Mouse (Mus musculus) ES-E14 (cell line): ENCODE measurements around the gene Acod1. TPM values are rescaled to one million over a fixed set of nuclear protein-coding genes. Genes with fewer than 3 reads are reported as not detected.

Source experiments
- DNase-seq: peaks from one replicate; pipeline ENCODE4 v3.0.0-alpha.2; 2013; ENCODE audit warnings: low read depth, low spot score
- H3K27ac ChIP-seq: 2 replicates; pipeline ENCODE4 v1.5.1; 2012; ENCODE audit warnings: low read depth, mild to moderate bottlenecking, low read length, moderate library complexity, mixed read lengths; ENCODE audit not compliant: poor library complexity, insufficient read depth, severe bottlenecking
- H3K36me3 ChIP-seq: 2 replicates; pipeline ENCODE4 v1.6.1; 2012; ENCODE audit warnings: mild to moderate bottlenecking, low read length, moderate library complexity, mixed read lengths; ENCODE audit not compliant: control insufficient read depth, poor library complexity, insufficient read depth, severe bottlenecking
- H3K4me1 ChIP-seq, 2 experiments: fragments of 150-350 bp in 1 of 2; sonication (generic) in 1 of 2; 2 replicates each; pipeline ENCODE4 v1.6.1; 2012; ENCODE audit warnings: low read length in 2 of 2, mild to moderate bottlenecking in 1 of 2, mixed read lengths in 1 of 2; ENCODE audit not compliant: control insufficient read depth in 2 of 2, insufficient read depth in 2 of 2, poor library complexity in 1 of 2
- H3K4me3 ChIP-seq, 2 experiments: fragments of 150-350 bp in 1 of 2; sonication (generic) in 1 of 2; 2 replicates each; pipeline ENCODE4 v1.5.1; 2012; ENCODE audit warnings: low read length in 2 of 2, low read depth in 1 of 2, mild to moderate bottlenecking in 1 of 2, mixed read lengths in 1 of 2; ENCODE audit not compliant: insufficient read depth in 1 of 2, poor library complexity in 1 of 2, severe bottlenecking in 1 of 2
- H3K9ac ChIP-seq: 2 replicates; pipeline ENCODE4 v1.6.1; 2012; ENCODE audit warnings: low read depth, mild to moderate bottlenecking, low read length, mixed read lengths; ENCODE audit not compliant: poor library complexity, insufficient read depth, severe bottlenecking
- H3K9me3 ChIP-seq: fragments of 150-350 bp; sonication (generic); 2 replicates; pipeline ENCODE4 v1.6.1; 2012; ENCODE audit warnings: low read depth, mild to moderate bottlenecking, low read length; ENCODE audit not compliant: control insufficient read depth, insufficient read depth
- CHD2 ChIP-seq: IDR thresholded peaks from 2 replicates; pipeline ENCODE4 v1.6.1; 2014; ENCODE audit warnings: mild to moderate bottlenecking, low read depth, low read length, inconsistent platforms
- HCFC1 ChIP-seq: IDR thresholded peaks from 2 replicates; pipeline ENCODE4 v1.6.1; 2012; ENCODE audit warnings: low read length, inconsistent platforms, borderline replicate concordance; ENCODE audit not compliant: insufficient read depth
- MAFK ChIP-seq: IDR thresholded peaks from 2 replicates; pipeline ENCODE4 v1.6.1; 2014; ENCODE audit warnings: mild to moderate bottlenecking, low read depth, low read length, inconsistent platforms; ENCODE audit not compliant: insufficient read depth
- ZC3H11A ChIP-seq: IDR thresholded peaks from 2 replicates; pipeline ENCODE4 v1.6.1; 2012; ENCODE audit warnings: low read depth, mild to moderate bottlenecking, inconsistent platforms, low read length, borderline replicate concordance
- ZNF384 ChIP-seq: IDR thresholded peaks from 2 replicates; pipeline ENCODE4 v1.6.1; 2012; ENCODE audit warnings: low read depth, low read length, inconsistent platforms
- in situ Hi-C, 2 experiments: fragments of 600-800 bp; cut with MboI; formaldehyde crosslinking; loops; one replicate each; pipeline ENCODE4 v1.15.1; 2025; ENCODE audit warnings: low sequenced_read_pairs in 2 of 2, inconsistent platforms in 1 of 2; ENCODE audit not compliant: unreplicated experiment in 2 of 2
- total RNA-seq: library from RNA; depleted of rRNA; stranded (reverse); fragments of 300-350 nt; gene quantifications from 2 replicates; pipeline ENCODE4 v1.2.3, GENCODE M21; 2012

The Acod1 gene
- total RNA-seq, 1 experiment, result not detected

DNA sequence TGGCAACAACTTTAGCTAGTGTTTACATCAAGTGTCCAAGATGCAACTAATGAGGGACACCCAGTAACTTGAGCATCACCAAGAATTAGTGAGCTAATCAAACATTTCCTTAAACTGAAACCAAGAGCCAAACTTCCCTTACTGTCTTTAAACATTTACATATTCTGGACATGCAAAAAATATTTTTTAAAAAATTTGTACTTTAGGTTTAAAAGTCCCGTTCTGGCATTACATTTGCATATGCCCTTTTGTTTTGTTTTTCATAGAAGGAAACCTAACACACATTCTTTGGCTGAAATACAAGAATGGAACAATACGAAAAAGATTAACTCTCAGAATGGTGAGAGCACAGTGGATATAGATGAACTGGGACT lies 51.4 kb downstream of the Acod1 start:
- Histone ChIP-seq H3K9ac (peak overlapping the region; percentile 88), H3K4me1 (peaks cover 10 to 16% of the 10 kb centered on the region in 2 experiments), H3K4me3 (peak overlapping the region; percentile 77 to 96), H3K27ac (peak overlapping the region; percentile 92), H3K9me3 (no peaks in the 10 kb centered on the region), H3K36me3 (peaks cover 6% of the 10 kb centered on the region; the same call in 1 of the 2 replicates)
- in situ Hi-C loops, result no loop called here
- DNase-seq, result no peak
- no peak for TF ChIP-seq MAFK
- no peak for TF ChIP-seq CHD2
- no peak for TF ChIP-seq HCFC1
- no peak for TF ChIP-seq ZC3H11A
- TF ChIP-seq ZNF384, result no peak

GRCm38 (mm10) chr14:103098587-103099235 lies 51.9 kb downstream of the Acod1 start:
- H3K9ac ChIP-seq, result peak overlapping the region; percentile 88
- H3K36me3 ChIP-seq, result peaks cover 6% of the 10 kb centered on the region; the same call in 1 of the 2 replicates
- no peak for DNase-seq
- in situ Hi-C loops, result no loop called here
- H3K4me1 ChIP-seq, result peaks cover 9 to 16% of the 10 kb centered on the region in 2 experiments
- H3K4me3 ChIP-seq, result peak overlapping the region; percentile 77 to 96
- peak overlapping the region; percentile 92 for H3K27ac ChIP-seq
- H3K9me3 ChIP-seq, result no peaks in the 10 kb centered on the region
- TF ChIP-seq HCFC1 (peak; percentile 54; the same call in 1 of the 2 replicates), ZNF384 (no peak)

DNA sequence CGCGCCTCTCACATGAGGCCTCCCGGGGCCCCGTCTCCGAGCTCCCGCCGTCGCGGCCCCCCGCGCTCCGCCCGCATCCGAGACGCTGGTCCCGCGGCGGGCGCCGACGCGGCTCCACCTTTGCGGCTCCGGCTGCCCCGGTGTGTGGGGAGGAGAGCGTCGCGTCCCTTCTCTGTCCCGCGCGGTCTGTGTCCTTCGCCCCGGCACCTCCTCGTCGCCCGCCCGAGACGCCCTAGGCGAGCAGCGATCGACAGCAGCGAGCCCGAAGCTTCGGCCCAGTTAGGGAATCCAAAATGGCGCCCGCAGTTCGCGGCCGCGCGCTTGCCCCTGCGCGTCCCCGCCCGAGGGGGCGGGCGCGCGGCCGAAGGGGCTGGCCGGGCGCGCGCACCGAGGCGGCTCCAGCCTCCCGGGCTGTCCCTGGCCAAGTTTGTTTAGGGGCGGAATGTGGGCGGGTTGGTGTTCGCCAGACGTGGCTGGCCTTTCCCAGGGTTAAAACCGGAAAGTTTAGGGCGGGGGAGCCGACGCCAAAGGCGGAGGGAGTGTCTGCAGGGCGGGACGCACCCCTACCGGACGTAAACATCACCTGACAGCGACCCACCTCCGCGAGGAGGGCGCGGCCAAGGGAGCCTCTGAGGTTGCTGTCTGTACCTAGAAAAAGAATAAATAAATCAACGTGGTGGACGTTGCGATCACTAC lies 52.6 kb downstream of the Acod1 start, which contains the start of gene Fbxl3:
Gene Fbxl3 (minus strand): TSS at position 329 of the 696 bp plus-strand sequence.
- no peaks in the 10 kb centered on the region for H3K9me3 ChIP-seq
- peak; percentile 14; the same call in 1 of the 2 replicates for TF ChIP-seq HCFC1
- TF ChIP-seq MAFK, result no peak
- TF ChIP-seq ZC3H11A, result no peak
- H3K4me1 ChIP-seq, result peaks cover 8 to 13% of the 10 kb centered on the region in 2 experiments; a peak in 3 of 4 replicates
- H3K27ac ChIP-seq, result peak within 1 kb of the TSS; percentile 92
- in situ Hi-C loops, result no loop called here
- H3K36me3 ChIP-seq, result peaks cover 6% of the 10 kb centered on the region; the same call in 1 of the 2 replicates
- peak within 1 kb of the TSS; percentile 88 for H3K9ac ChIP-seq
- H3K4me3 ChIP-seq, result peak within 1 kb of the TSS; percentile 77 to 96
- DNase-seq, result peak; percentile 96

DNA sequence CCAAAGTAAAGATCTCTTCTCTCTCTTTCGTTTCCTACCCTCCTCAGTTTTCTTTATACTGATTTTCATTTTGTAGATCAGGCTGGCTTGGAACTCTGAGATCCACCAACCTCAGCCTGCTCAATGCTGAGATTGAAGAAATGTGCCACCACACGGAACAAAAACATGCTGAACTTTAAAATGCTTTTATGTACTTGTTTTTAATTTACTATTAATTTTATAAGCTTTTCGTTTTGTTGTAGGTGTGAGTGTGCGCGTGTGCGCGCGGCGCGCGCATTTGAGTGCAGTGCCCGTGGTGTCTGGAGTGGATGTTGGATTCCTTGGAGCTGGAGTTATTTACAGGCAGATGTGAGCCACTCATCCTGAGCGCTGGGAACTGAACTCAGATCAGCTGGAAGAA lies 53.5 kb downstream of the Acod1 start:
- Histone ChIP-seq H3K9me3 (no peaks in the 10 kb centered on the region), H3K27ac (no peak overlapping the region), H3K36me3 (peaks cover 5% of the 10 kb centered on the region; the same call in 1 of the 2 replicates), H3K9ac (no peak overlapping the region), H3K4me3 (peak overlapping the region in 1 of 2 experiments; percentile 66; a peak in 1 of 4 replicates), H3K4me1 (peaks cover 8 to 13% of the 10 kb centered on the region in 2 experiments; a peak in 3 of 4 replicates)
- TF ChIP-seq CHD2 (no peak), ZNF384 (no peak), MAFK (no peak), ZC3H11A (no peak), HCFC1 (no peak)
- in situ Hi-C loops, result no loop called here
- DNase-seq, result no peak
